Mouse (Mus musculus) spleen, adult 2 months (tissue): ENCODE results near the gene Pan3. TPM values are rescaled to one million over a fixed set of nuclear protein-coding genes. Genes with fewer than 3 reads are reported as not detected.

Experiments
- DNase-seq, 2 experiments: peaks; one replicate each; pipeline versions ENCODE4 v3.0.0 to v3.0.0-alpha.2; 2012 to 2021; ENCODE audit warnings: low spot score in 2 of 2, low read depth in 1 of 2
- H3K27ac ChIP-seq: fragments of 200-500 bp; 2 replicates; pipeline ENCODE4 v1.5.1; 2012; ENCODE audit warnings: low read length, inconsistent platforms; ENCODE audit not compliant: insufficient read depth
- H3K27me3 ChIP-seq: fragments of 200-500 bp; 2 replicates; pipeline ENCODE4 v1.6.1; 2012; ENCODE audit warnings: mild to moderate bottlenecking, moderate library complexity, low read length, inconsistent platforms; ENCODE audit not compliant: control insufficient read depth, insufficient read depth
- H3K36me3 ChIP-seq: fragments of 200-500 bp; 2 replicates; pipeline ENCODE4 v1.6.1; 2012; ENCODE audit warnings: mild to moderate bottlenecking, low read length, inconsistent platforms; ENCODE audit not compliant: control insufficient read depth, insufficient read depth
- H3K4me1 ChIP-seq: fragments of 200-500 bp; 2 replicates; pipeline ENCODE4 v1.6.1; 2011; ENCODE audit warnings: inconsistent platforms; ENCODE audit not compliant: control insufficient read depth, insufficient read depth, insufficient read length
- H3K4me3 ChIP-seq: fragments of 200-500 bp; 2 replicates; pipeline ENCODE4 v1.5.1; 2011; ENCODE audit warnings: mild to moderate bottlenecking, inconsistent platforms; ENCODE audit not compliant: insufficient read depth, insufficient read length; ENCODE audit errors: extremely low read depth
- CTCF ChIP-seq: fragments of 200-500 bp; IDR thresholded peaks from 2 replicates; pipeline ENCODE4 v1.5.1; 2011; ENCODE audit warnings: mild to moderate bottlenecking, inconsistent platforms; ENCODE audit not compliant: insufficient read depth, insufficient read length, insufficient replicate concordance; ENCODE audit errors: extremely low read depth
- POLR2A ChIP-seq: fragments of 200-500 bp; IDR thresholded peaks from 2 replicates; pipeline ENCODE4 v1.6.1; 2011; ENCODE audit warnings: low read depth, low read length, inconsistent platforms
- WGBS: fragments of 180-500 bp; shearing (Covaris S2); methylation state at CpG from one replicate; pipeline ENCODE4 v1.1.7; 2018; 5-methylcytosine and 5-hydroxymethylcytosine counted together
- polyA plus RNA-seq: library from polyadenylated mRNA; depleted of rRNA; stranded (reverse); fragments of >200 nt; gene quantifications from 2 replicates; pipeline ENCODE4 v1.2.3, GENCODE M21; 2012

The Pan3 gene
- polyA plus RNA-seq, 1 experiment, result 37.7 TPM

DNA sequence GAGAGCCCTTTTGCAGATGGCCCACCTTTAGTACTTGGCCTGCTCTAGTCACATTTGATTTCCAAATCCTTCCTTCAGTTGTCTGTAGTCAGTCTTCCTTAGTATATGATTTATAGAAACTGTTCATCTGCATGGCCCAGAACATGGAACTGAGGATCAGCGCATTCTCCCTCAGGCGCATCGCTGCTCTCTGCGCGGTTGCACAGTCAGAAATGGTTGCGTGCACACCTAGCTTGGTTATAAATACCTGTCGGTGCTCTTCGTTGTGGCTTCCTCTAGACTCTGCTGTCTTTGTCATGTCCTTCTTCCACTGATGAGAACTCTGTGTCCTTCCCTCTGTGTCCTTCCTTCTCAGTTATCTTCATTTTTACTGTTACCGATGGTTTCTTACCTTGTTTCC is 47.1 kb downstream of the Pan3 start:
- peaks cover 21% of the 10 kb centered on the region for H3K4me1 ChIP-seq
- TF ChIP-seq POLR2A (no peak), CTCF (no peak)
- H3K27ac ChIP-seq, result peak overlapping the region; percentile 2; the same call in 1 of the 2 replicates
- no peak overlapping the region for H3K4me3 ChIP-seq
- no peaks in the 10 kb centered on the region for H3K27me3 ChIP-seq
- 70% methylated on average over 9 of the region's 9 CpGs for WGBS
- H3K36me3 ChIP-seq, result no peaks in the 10 kb centered on the region
- DNase-seq, result peak in 1 of 2 experiments; percentile 48

DNA sequence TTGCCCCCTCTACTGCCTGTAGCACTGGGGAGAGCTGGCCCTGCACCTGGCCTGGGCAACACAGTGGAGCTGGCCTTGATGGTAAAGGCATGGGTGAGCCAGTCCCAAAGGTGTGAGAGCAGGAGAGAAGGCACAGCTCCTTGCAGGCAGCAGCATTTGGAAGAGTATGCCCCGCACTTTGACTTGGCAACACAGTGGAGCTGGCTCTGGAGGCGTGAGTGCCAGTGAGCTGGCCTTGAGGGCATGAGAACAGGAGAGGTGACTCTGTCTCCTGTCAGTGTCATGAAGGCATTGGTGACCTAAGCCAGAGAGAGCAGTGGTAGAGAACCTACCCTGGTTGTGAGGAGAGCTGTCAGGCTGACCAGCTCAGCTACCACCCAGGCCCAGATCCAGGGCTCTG is 49.4 kb downstream of the Pan3 start:
- WGBS, result 92% methylated on average over 2 of the region's 2 CpGs
- H3K4me1 ChIP-seq, result peaks cover 17% of the 10 kb centered on the region
- no peak for DNase-seq
- TF ChIP-seq POLR2A (no peak), CTCF (no peak)
- H3K36me3 ChIP-seq, result no peaks in the 10 kb centered on the region
- no peak overlapping the region for H3K27ac ChIP-seq
- H3K4me3 ChIP-seq, result no peak overlapping the region
- H3K27me3 ChIP-seq, result no peaks in the 10 kb centered on the region

DNA sequence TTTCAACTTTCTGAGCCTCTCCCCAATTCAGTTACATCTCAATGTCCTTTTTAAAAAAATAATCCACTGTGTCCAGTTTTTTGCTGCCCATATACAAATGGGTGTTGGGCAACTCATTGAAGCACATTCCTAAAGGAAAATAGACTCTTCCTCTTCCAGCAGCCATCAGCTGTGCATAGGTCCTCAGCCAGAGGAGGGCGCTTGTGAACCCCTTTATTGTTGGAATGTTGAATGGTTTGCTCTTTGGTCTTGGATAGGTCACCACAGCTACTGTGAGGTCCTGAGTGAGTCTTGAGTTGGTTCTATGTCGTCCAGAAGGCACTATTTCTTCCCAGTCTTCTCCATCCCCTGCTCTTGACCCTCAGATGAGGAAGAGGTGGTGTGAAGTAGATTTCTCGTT is 54.2 kb downstream of the Pan3 start:
- peaks cover 3% of the 10 kb centered on the region; the same call in 1 of the 2 replicates for H3K4me1 ChIP-seq
- no peak overlapping the region for H3K4me3 ChIP-seq
- H3K36me3 ChIP-seq, result peaks cover 6% of the 10 kb centered on the region
- no peak overlapping the region for H3K27ac ChIP-seq
- no peaks in the 10 kb centered on the region for H3K27me3 ChIP-seq
- WGBS, result 77% methylated on average over 3 of the region's 3 CpGs
- DNase-seq, result no peak
- no peak for TF ChIP-seq CTCF
- TF ChIP-seq POLR2A, result no peak

- H3K4me1 ChIP-seq, result no peaks in the 10 kb centered on the region; the same call in 1 of the 2 replicates
- peaks cover 11% of the 10 kb centered on the region for H3K36me3 ChIP-seq
Measured at GRCm38 (mm10) chr5:147489226-147489625, 59.3 kb downstream of the Pan3 start.

GRCm38 (mm10) chr5:147490907-147491306 is 60.9 kb downstream of the Pan3 start:
- WGBS, result 90% methylated on average over 5 of the region's 5 CpGs
- Histone ChIP-seq H3K27me3 (no peaks in the 10 kb centered on the region), H3K4me3 (no peak overlapping the region), H3K4me1 (no peaks in the 10 kb centered on the region; the same call in 1 of the 2 replicates), H3K36me3 (peaks cover 16% of the 10 kb centered on the region), H3K27ac (no peak overlapping the region)
- no peak for TF ChIP-seq POLR2A
- TF ChIP-seq CTCF, result no peak
- DNase-seq, result no peak

More at GRCm38 (mm10) chr5:147489226-147489625, 59.3 kb downstream of the Pan3 start:
- TF ChIP-seq POLR2A, result no peak
- H3K4me3 ChIP-seq, result no peak overlapping the region
- no peaks in the 10 kb centered on the region for H3K27me3 ChIP-seq
- no peak overlapping the region for H3K27ac ChIP-seq
- 73% methylated on average over 6 of the region's 6 CpGs for WGBS
- no peak for DNase-seq

DNA sequence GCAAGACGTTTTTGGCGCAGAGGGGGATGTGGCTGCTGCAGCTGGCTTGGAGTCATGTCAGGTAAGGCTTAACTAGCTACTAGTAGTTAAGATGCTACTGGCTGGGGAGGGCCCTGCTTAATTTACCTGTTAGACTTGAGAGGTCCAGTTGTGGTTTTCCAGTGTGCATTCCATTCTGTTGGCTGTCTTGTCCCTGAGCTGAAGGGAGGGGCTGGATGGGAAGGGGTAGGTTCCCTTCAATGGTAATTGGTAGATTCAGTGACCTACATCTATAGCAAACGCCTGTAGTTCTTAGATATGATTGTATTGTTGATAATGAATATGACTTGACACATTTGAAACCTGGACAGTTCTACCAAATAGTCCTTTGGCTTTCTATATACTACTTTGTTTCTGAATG is 62.5 kb downstream of the Pan3 start:
- H3K4me3 ChIP-seq, result no peak overlapping the region
- TF ChIP-seq CTCF, result no peak
- no peak for TF ChIP-seq POLR2A
- H3K36me3 ChIP-seq, result peaks cover 16% of the 10 kb centered on the region
- H3K27me3 ChIP-seq, result no peaks in the 10 kb centered on the region
- WGBS, result 76% methylated on average over 3 of the region's 3 CpGs
- no peak for DNase-seq
- no peaks in the 10 kb centered on the region for H3K4me1 ChIP-seq
- H3K27ac ChIP-seq, result no peak overlapping the region

GRCm38 (mm10) chr5:147493205-147493604 is 63.2 kb downstream of the Pan3 start:
- no peak for DNase-seq
- Histone ChIP-seq H3K27ac (no peak overlapping the region), H3K4me1 (no peaks in the 10 kb centered on the region), H3K27me3 (no peaks in the 10 kb centered on the region), H3K36me3 (peaks cover 16% of the 10 kb centered on the region), H3K4me3 (no peak overlapping the region)
- WGBS, result 28% methylated on average over 1 of the region's 1 CpGs
- TF ChIP-seq POLR2A (no peak), CTCF (no peak)
